Mouse (Mus musculus) forebrain, embryonic 14.5 days (tissue): ENCODE data around the gene Spdef. TPM values are rescaled to one million over a fixed set of nuclear protein-coding genes. Genes with fewer than 3 reads are reported as not detected.

Experiments used
- ATAC-seq: fragments of 200-750 bp; cut with Nextera tagmentation; 2 replicates; pipeline ENCODE4 v1.8.0; 2017; ENCODE audit warnings: mild to moderate bottlenecking, moderate library complexity
- DNase-seq: peaks from one replicate; pipeline ENCODE4 v3.0.0-alpha.2; 2015; ENCODE audit warnings: low spot score
- H3K27ac ChIP-seq: fragments of 300-500 bp; sonication (generic); 2 replicates; pipeline ENCODE4 v1.5.1; 2014; ENCODE audit warnings: low read depth, mild to moderate bottlenecking, control low read depth, low read length, moderate library complexity
- H3K27me3 ChIP-seq: fragments of 300-500 bp; sonication (generic); replicated peaks from 2 replicates; pipeline ENCODE4 v1.6.1; 2014; ENCODE audit warnings: low read length, control low read depth, mixed read lengths; ENCODE audit not compliant: control insufficient read depth, insufficient read depth
- H3K36me3 ChIP-seq: fragments of 300-500 bp; sonication (generic); 2 replicates; pipeline ENCODE4 v1.6.1; 2014; ENCODE audit warnings: low read length, control low read depth; ENCODE audit not compliant: control insufficient read depth, insufficient read depth
- H3K4me1 ChIP-seq: fragments of 300-500 bp; sonication (generic); 2 replicates; pipeline ENCODE4 v1.6.1; 2014; ENCODE audit warnings: antibody characterized with exemption, low read length, control low read depth; ENCODE audit not compliant: control insufficient read depth, insufficient read depth
- H3K4me2 ChIP-seq: fragments of 300-500 bp; sonication (generic); 2 replicates; pipeline ENCODE4 v1.6.1; 2014; ENCODE audit warnings: mild to moderate bottlenecking, control low read depth, low read length
- H3K4me3 ChIP-seq: fragments of 300-500 bp; sonication (generic); 2 replicates; pipeline ENCODE4 v1.5.1; 2014; ENCODE audit warnings: low read depth, low read length, control low read depth
- H3K9ac ChIP-seq: fragments of 300-500 bp; sonication (generic); 2 replicates; pipeline ENCODE4 v1.6.1; 2014; ENCODE audit warnings: mild to moderate bottlenecking, low read length, control low read depth, moderate library complexity
- H3K9me3 ChIP-seq: fragments of 300-500 bp; sonication (generic); replicated peaks from 2 replicates; pipeline ENCODE4 v1.6.1; 2016; ENCODE audit warnings: low read length, control low read depth, mixed read lengths; ENCODE audit not compliant: control insufficient read depth
- WGBS: fragments of 180-500 bp; shearing (Covaris S2); extraction: QIAGEN DNeasy Blood & Tissue Kit; methylation state at CpG from one replicate; pipeline ENCODE4 v1.1.7; 2014; 5-methylcytosine and 5-hydroxymethylcytosine counted together
- polyA plus RNA-seq: library from polyadenylated mRNA; unstranded; fragments of >200 nt; fragmentation: Nextera tagmentation; extraction: Ambion mirVana; gene quantifications from 2 replicates; pipeline ENCODE4 v1.2.1, GENCODE M21; 2014

Gene Spdef
- polyA plus RNA-seq, 1 experiment from 2014 or later = 0.44 TPM

DNA sequence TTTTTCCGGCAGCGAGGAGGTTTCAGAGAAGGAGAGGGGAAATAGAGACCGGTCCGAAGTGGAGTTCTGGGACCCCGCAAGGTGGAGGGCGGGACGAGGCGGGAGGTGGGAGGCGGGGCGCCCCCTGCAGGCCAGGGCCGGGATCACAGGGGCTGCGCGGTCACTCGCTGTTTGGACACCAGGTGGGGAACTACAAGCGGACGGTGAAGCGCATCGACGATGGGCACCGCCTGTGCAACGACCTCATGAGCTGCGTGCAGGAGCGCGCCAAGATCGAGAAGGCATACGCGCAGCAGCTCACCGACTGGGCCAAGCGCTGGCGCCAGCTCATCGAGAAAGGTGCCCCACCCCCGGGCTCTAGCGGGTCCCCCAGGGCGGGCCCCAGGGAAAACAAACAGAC, 26.2 kb downstream of the Spdef start:
- 0 out of 2 replicates have a peak, but pooled peaks cover 4% of the 10 kb centered on the region for H3K27me3 ChIP-seq
- ATAC-seq (0 out of 2 replicates have a peak, but pooled peaks have one; percentile 37), DNase-seq (peak; percentile 54)
- no peak overlapping the region for H3K27ac ChIP-seq
- H3K36me3 ChIP-seq = no peaks in the 10 kb centered on the region
- under 1% methylated on average over 34 of the region's 34 CpGs for WGBS
- H3K4me3 ChIP-seq = peak overlapping the region; percentile 19
- peaks cover 2% of the 10 kb centered on the region; the same call in 1 of the 2 replicates for H3K4me1 ChIP-seq
- H3K4me2 ChIP-seq = peak overlapping the region; percentile 47
- H3K9ac ChIP-seq = peak overlapping the region; percentile 40; the same call in 1 of the 2 replicates
- H3K9me3 ChIP-seq = no peaks in the 10 kb centered on the region

DNA sequence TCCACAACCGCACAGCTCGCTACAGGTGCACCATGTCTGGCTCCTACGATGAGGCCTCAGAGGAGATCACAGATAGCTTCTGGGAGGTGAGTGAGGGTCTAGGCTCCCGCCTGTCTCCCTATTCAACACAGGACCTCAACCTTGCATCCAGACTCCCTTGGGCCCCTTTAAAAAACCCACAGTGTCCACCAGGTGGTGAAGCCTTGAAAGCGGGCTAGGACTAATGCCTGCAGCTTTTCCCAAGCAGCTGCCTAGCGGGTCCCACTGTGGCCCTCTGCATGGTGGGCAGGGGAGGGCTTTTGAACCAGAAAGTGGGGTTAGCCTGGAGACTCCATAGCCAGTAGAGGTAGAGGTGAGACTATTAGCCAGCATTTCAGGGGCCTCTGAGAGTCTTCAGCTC, 26.9 kb downstream of the Spdef start:
- Histone ChIP-seq H3K9ac (no peak overlapping the region), H3K4me1 (peaks cover 2% of the 10 kb centered on the region; the same call in 1 of the 2 replicates), H3K27ac (no peak overlapping the region), H3K4me2 (no peak overlapping the region), H3K4me3 (no peak overlapping the region), H3K36me3 (no peaks in the 10 kb centered on the region), H3K9me3 (no peaks in the 10 kb centered on the region), H3K27me3 (0 out of 2 replicates have a peak, but pooled peaks cover 3% of the 10 kb centered on the region)
- 79% methylated on average over 6 of the region's 6 CpGs for WGBS
- no peak for ATAC-seq
- DNase-seq = no peak

DNA sequence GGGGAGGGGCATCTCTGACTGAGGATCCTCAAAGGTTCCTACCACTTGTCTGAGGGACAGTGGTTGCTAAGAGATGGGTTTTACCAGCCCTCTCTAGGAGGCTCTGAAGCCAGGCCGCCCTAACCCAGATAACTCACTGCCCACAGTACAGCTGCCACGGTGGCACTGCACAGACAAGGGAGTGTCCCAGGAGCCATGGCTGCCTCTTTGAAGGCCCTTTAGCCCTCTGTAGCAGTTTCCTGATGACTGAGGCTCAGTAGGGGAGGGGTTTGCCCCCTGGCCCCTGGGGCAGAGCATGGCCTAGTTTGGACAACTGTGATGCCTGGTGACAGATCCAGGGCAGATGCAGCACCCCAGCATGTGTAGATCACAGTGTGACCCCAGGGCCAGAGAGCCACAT, 27.9 kb downstream of the Spdef start:
- Histone ChIP-seq H3K36me3 (no peaks in the 10 kb centered on the region), H3K4me2 (no peak overlapping the region), H3K9ac (no peak overlapping the region), H3K27ac (no peak overlapping the region), H3K4me3 (no peak overlapping the region), H3K4me1 (peaks cover 2% of the 10 kb centered on the region; the same call in 1 of the 2 replicates), H3K9me3 (no peaks in the 10 kb centered on the region), H3K27me3 (no peaks in the 10 kb centered on the region)
- ATAC-seq (no peak), DNase-seq (no peak)
- 87% methylated on average over 2 of the region's 2 CpGs for WGBS

DNA sequence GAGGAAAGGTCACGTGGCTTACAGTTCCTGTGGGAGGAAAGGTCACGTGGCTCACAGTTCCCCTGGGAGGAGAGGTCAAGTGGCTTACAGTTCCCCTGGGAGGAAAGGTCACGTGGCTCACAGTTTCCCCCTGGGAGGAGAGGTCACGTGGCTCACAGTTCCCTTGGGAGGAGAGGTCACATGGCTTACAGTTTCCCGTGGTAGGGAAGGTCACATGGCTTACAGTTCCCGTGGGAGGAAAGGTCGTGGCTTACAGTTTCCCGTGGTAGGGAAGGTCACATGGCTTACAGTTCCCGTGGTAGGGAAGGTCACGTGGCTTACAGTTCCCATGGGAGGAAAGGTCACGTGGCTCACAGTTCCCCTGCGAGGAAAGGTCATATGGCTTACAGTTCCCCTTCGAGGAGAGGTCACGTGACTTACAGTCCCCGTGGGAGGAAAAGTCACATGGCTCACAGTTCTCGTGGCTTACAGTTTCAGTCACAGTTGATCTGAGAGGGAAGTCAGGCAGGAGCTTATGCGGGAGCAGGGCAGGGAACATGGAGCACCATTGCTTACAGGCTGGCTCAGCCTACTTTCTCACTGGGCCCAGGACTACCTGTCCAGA, 29.0 kb downstream of the Spdef start:
- Histone ChIP-seq H3K27me3 (no peaks in the 10 kb centered on the region), H3K36me3 (no peaks in the 10 kb centered on the region), H3K4me2 (no peak overlapping the region), H3K4me1 (peaks cover 2% of the 10 kb centered on the region; the same call in 1 of the 2 replicates), H3K9me3 (no peaks in the 10 kb centered on the region), H3K27ac (no peak overlapping the region), H3K9ac (no peak overlapping the region), H3K4me3 (no peak overlapping the region)
- 90% methylated on average over 17 of the region's 17 CpGs for WGBS
- ATAC-seq (no peak), DNase-seq (no peak)

DNA sequence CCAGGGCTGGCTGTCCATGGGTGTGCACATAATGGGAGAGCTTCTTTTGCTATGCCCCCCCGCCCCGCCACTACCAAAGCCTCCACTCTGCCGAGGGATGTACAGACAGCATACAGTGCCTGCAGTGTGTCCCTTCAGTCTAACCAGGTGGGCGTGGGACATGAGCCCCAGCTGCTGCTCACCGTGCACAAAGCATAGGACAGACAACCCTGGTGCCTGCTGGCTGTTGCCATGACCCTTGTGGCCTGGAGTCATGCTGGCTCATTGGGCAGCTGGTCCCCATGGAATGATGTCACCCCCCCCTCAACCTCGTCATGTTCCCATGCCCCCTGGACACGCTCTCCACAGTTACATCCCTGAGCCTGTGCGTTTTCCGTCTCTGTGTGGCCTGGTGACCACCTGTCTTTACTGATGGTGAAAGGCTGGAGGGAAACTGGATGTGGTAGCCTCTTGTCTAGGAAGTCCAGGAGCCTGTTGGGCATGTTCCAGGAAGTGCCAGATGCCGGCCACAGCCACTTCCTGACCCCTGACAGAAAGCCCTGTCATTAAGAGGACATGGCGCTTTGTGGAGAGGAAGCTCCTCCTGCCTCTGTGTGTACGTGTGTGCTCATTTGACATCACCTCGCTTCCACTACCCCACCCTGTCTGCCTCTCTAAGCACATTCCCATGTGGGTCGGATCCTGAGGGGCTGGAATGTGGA, 37.6 kb downstream of the Spdef start:
- Histone ChIP-seq H3K4me3 (no peak overlapping the region), H3K27ac (no peak overlapping the region), H3K4me1 (no peaks in the 10 kb centered on the region), H3K9me3 (no peaks in the 10 kb centered on the region), H3K4me2 (no peak overlapping the region), H3K9ac (no peak overlapping the region), H3K36me3 (no peaks in the 10 kb centered on the region), H3K27me3 (peaks cover 2% of the 10 kb centered on the region; the same call in 1 of the 2 replicates)
- no peak for DNase-seq
- no peak for ATAC-seq
- 79% methylated on average over 14 of the region's 14 CpGs for WGBS

DNA sequence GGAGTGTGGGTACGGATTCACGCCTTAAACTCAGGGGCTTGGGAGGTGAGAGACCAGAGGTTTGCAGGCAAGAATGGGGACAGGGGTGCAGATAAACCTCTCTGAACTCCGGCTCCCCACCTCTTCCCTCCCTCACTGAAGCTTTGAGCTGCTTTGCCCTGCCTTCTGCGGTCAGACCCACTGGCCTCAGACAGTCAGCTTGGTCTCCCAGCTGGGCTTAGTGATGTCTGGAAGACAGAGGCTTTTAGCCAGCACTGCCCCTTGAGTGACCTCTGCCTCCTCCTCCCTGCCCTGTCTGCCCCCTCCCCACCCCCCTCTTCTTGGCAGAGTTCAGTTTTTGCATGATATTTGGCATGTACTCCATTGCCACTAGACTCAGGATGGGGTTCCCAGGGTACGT, 42.4 kb downstream of the Spdef start:
- no peak for ATAC-seq
- WGBS = 30% methylated on average over 5 of the region's 5 CpGs
- no peak overlapping the region; the same call in 1 of the 2 replicates for H3K9ac ChIP-seq

DNA sequence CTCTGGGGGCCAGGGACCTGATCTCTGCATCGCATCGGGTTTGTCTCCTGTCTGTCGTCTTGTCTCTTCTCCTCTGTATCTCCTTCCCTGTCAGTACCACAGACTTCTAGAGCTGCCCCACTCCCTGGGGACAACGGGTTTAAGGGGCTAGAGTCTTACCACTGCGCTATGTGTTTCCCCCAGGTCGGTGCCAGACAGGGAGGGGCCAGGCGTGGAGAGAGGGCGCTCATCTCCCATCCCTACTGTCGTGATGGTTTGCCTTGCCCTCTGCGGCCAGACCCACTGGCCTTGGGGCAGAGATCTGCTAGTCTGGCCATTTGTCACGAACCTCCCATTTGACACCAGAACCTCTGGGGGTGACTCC, 43.2 kb downstream of the Spdef start:
- Histone ChIP-seq H3K27ac (no peak overlapping the region), H3K27me3 (peaks cover 5% of the 10 kb centered on the region), H3K9ac (peak overlapping the region; percentile 68), H3K36me3 (no peaks in the 10 kb centered on the region), H3K4me2 (peak overlapping the region; percentile 97), H3K4me1 (no peaks in the 10 kb centered on the region), H3K4me3 (peak overlapping the region; percentile 45), H3K9me3 (no peaks in the 10 kb centered on the region)
- peak; percentile 41 for ATAC-seq
- WGBS = 4% methylated on average over 11 of the region's 11 CpGs
- no peak for DNase-seq

More for the DNA sequence above, 42.4 kb downstream of the Spdef start:
- DNase-seq = no peak
- Histone ChIP-seq H3K4me3 (peak overlapping the region; percentile 45; the same call in 1 of the 2 replicates), H3K27me3 (peaks cover 5% of the 10 kb centered on the region), H3K4me2 (peak overlapping the region; percentile 97), H3K4me1 (no peaks in the 10 kb centered on the region), H3K36me3 (no peaks in the 10 kb centered on the region), H3K27ac (no peak overlapping the region), H3K9me3 (no peaks in the 10 kb centered on the region)

DNA sequence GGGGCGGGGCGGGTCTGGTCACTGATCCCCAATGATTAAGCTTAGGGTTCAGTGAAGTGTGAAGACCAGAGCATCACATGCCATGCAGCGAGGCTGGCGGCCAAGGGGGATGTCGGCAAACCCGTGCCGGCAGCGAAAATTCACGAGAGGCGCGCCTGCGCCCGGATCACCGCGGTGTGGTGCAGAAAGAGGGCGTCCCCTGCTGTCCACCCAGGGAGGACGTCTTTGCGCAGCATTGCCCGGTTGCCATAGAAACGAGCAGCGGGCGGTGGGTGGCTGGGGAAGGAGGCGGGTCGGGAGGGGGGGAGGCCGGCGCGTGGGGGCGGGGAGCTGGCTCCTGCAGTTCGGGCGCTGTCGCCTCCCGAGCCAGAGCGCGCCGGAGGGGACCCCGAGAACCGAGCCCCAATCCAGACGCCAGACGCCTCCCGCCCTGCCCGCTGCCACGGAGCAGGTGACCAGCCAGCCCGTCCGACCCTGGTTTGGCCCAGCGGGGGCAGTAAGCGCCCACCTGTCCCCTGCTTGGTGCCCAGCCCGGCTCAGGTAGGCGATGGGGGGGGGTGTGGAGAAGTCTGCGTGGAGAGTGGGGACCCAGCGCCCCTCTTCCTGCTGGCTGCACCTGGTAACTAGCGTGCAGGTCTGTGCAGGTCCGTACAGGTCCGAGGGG, 43.7 kb downstream of the Spdef start:
- DNase-seq = peak; percentile 89
- under 1% methylated on average over 32 of the region's 53 CpGs for WGBS
- H3K9me3 ChIP-seq = no peaks in the 10 kb centered on the region
- ATAC-seq = peak; percentile 86
- H3K27ac ChIP-seq = no peak overlapping the region
- H3K36me3 ChIP-seq = no peaks in the 10 kb centered on the region
- peak overlapping the region; percentile 45 for H3K4me3 ChIP-seq
- H3K4me2 ChIP-seq = peak overlapping the region; percentile 97
- H3K9ac ChIP-seq = peak overlapping the region; percentile 68
- peaks cover 2% of the 10 kb centered on the region; the same call in 1 of the 2 replicates for H3K4me1 ChIP-seq
- peaks cover 5% of the 10 kb centered on the region for H3K27me3 ChIP-seq
